Mouse (Mus musculus) limb, embryonic 15.5 days (tissue): ENCODE results near the gene Xpo4. TPM values are rescaled to one million over a fixed set of nuclear protein-coding genes. Genes with fewer than 3 reads are reported as not detected.

Source experiments
- ATAC-seq: fragments of 200-750 bp; cut with Nextera tagmentation; 2 replicates; pipeline ENCODE4 v1.8.0; 2017; ENCODE audit warnings: low read depth, moderate TSS enrichment; ENCODE audit not compliant: insufficient number of reproducible peaks, low FRiP score, low TSS enrichment
- H3K27ac ChIP-seq: fragments of 300-500 bp; sonication (generic); 2 replicates; pipeline ENCODE4 v1.5.1; 2015; ENCODE audit warnings: moderate library complexity, mild to moderate bottlenecking, inconsistent platforms
- H3K27me3 ChIP-seq: fragments of 300-500 bp; sonication (generic); 2 replicates; pipeline ENCODE4 v1.6.1; 2015; ENCODE audit warnings: inconsistent platforms
- H3K36me3 ChIP-seq: fragments of 300-500 bp; sonication (generic); 2 replicates; pipeline ENCODE4 v1.6.1; 2015; ENCODE audit warnings: inconsistent platforms
- H3K4me1 ChIP-seq: fragments of 300-500 bp; sonication (generic); 2 replicates; pipeline ENCODE4 v1.6.1; 2015; ENCODE audit warnings: inconsistent platforms
- H3K4me2 ChIP-seq: fragments of 300-500 bp; sonication (generic); 2 replicates; pipeline ENCODE4 v1.6.1; 2015; ENCODE audit warnings: mild to moderate bottlenecking, inconsistent platforms
- H3K4me3 ChIP-seq: fragments of 300-500 bp; sonication (generic); 2 replicates; pipeline ENCODE4 v1.5.1; 2015; ENCODE audit warnings: mild to moderate bottlenecking, inconsistent platforms
- H3K9ac ChIP-seq: fragments of 300-500 bp; sonication (generic); 2 replicates; pipeline ENCODE4 v1.6.1; 2015; ENCODE audit warnings: inconsistent platforms
- H3K9me3 ChIP-seq: fragments of 300-500 bp; sonication (generic); 2 replicates; pipeline ENCODE4 v1.6.1; 2016; ENCODE audit warnings: inconsistent platforms
- WGBS: fragments of 180-500 bp; shearing (Covaris S2); methylation state at CpG from one replicate; pipeline ENCODE4 v1.1.7; 2015; 5-methylcytosine and 5-hydroxymethylcytosine counted together
- polyA plus RNA-seq: library from polyadenylated mRNA; unstranded; fragments of >200 nt; fragmentation: Nextera tagmentation; extraction: Ambion mirVana; gene quantifications from 2 replicates; pipeline ENCODE4 v1.2.1, GENCODE M21; 2015

Gene Xpo4
- polyA plus RNA-seq, 1 experiment from 2014 or later = 18.7 TPM

DNA sequence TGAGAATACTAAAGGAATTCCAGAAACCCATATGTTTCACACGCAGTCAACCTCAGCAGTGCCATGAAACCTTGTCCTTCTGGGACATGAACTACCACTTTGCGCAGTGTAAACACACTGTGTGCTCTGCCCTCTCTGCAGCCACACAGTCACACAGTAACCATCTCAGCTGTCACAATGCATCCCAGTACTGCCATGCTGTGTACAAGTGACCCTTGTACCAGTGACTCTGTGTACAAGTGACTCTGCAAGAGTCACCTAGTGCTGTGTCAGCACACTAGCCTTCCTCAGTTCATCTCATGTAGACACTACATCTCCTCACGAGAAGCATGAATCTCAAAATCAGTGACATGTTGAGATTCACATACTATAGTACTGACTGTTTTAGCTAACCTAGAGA is 132.7 kb downstream of the Xpo4 start:
- Histone ChIP-seq H3K27me3 (no peaks in the 10 kb centered on the region), H3K4me1 (peaks cover 41% of the 10 kb centered on the region), H3K4me2 (no peak overlapping the region), H3K36me3 (no peaks in the 10 kb centered on the region), H3K27ac (no peak overlapping the region), H3K4me3 (no peak overlapping the region), H3K9me3 (no peaks in the 10 kb centered on the region), H3K9ac (no peak overlapping the region)
- WGBS = 89% methylated on average over 3 of the region's 3 CpGs
- ATAC-seq = no peak

DNA sequence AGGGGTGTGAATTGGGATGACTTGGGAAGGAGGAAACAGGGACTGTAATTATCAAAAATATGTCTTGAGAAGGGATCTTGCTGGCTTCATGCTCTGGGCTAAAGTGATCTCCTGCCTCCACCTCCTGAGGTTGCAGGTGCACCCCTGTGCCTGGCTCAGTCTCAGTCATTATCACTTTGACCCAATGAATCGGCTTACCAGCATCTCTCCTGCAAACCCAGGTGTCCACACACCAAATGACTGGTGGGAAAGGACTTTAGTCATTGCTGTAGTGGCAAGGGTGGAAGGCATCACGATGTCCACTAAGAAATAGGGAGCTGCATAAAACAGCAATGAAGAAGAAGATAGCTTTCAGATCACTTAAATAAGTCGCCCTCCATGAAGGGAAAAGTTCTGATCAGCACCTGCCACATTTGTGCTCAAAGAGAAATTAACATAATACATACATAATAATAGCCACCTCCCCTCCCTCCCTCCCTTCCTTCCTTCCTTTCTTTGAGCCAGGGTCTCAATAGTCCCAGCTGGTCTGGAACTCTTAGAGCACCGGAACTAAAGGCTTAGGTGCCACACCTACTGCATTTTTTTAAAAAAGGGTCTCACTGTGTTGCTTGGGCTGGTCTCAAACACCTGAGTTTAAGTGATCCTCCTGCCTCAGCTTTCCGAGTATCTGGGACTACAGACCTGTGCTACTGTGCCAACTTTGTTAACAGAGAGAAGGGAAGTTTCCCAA is 135.3 kb downstream of the Xpo4 start:
- Histone ChIP-seq H3K9ac (no peak overlapping the region), H3K36me3 (no peaks in the 10 kb centered on the region), H3K4me1 (peaks cover 34% of the 10 kb centered on the region), H3K4me2 (no peak overlapping the region), H3K27me3 (no peaks in the 10 kb centered on the region), H3K4me3 (no peak overlapping the region), H3K27ac (no peak overlapping the region), H3K9me3 (no peaks in the 10 kb centered on the region)
- WGBS = 72% methylated on average over 5 of the region's 5 CpGs
- no peak for ATAC-seq

- 47% methylated on average over 10 of the region's 10 CpGs for WGBS
- H3K36me3 ChIP-seq = no peaks in the 10 kb centered on the region
- no peak overlapping the region for H3K9ac ChIP-seq
- no peak overlapping the region for H3K4me3 ChIP-seq
- ATAC-seq = no peak
- H3K27ac ChIP-seq = no peak overlapping the region
- peaks cover 30% of the 10 kb centered on the region for H3K4me1 ChIP-seq
- no peaks in the 10 kb centered on the region for H3K27me3 ChIP-seq
- no peaks in the 10 kb centered on the region for H3K9me3 ChIP-seq
- no peak overlapping the region for H3K4me2 ChIP-seq
Observed at GRCm38 (mm10) chr14:57529086-57529785, 136.0 kb downstream of the Xpo4 start.

GRCm38 (mm10) chr14:57527598-57527997 is 137.6 kb downstream of the Xpo4 start:
- WGBS = 52% methylated on average over 2 of the region's 2 CpGs
- ATAC-seq = no peak
- H3K4me1 ChIP-seq = peaks cover 25% of the 10 kb centered on the region
- H3K4me3 ChIP-seq = no peak overlapping the region
- no peak overlapping the region for H3K4me2 ChIP-seq
- H3K27me3 ChIP-seq = no peaks in the 10 kb centered on the region
- no peak overlapping the region for H3K9ac ChIP-seq
- H3K27ac ChIP-seq = no peak overlapping the region
- no peaks in the 10 kb centered on the region for H3K9me3 ChIP-seq
- H3K36me3 ChIP-seq = no peaks in the 10 kb centered on the region

Other genes with a start within 250 kb of the Xpo4 start
- gene Ift88, start 241.4 kb downstream of the Xpo4 start, polyA plus RNA-seq = 14.5 and 15.9 TPM in 2 replicates
- gene Il17d, start 140.7 kb downstream of the Xpo4 start, polyA plus RNA-seq = 9.2 and 12.1 TPM in 2 replicates
- 88.8 and 89.8 TPM in 2 replicates for gene Eef1akmt1, start 93.8 kb downstream of the Xpo4 start, polyA plus RNA-seq
- gene Gm49361, start 80.7 kb upstream of the Xpo4 start, polyA plus RNA-seq = not detected in 2 replicates
- 25.0 and 28.0 TPM in 2 replicates for gene Lats2, start 93.0 kb upstream of the Xpo4 start, polyA plus RNA-seq
- 19.2 and 22.4 TPM in 2 replicates for gene Sap18, start 132.8 kb upstream of the Xpo4 start, polyA plus RNA-seq
- 26.9 and 27.5 TPM in 2 replicates for gene Ska3, start 160.8 kb upstream of the Xpo4 start, polyA plus RNA-seq
- 153 and 154 TPM in 2 replicates for gene Mrpl57, start 160.8 kb upstream of the Xpo4 start, polyA plus RNA-seq
- gene Zdhhc20, start 224.8 kb upstream of the Xpo4 start, polyA plus RNA-seq = 72.5 and 74.9 TPM in 2 replicates